Mouse (Mus musculus) myocyte (in vitro differentiated cells): ENCODE results near the gene Ess2.

Experiments
- CEBPB ChIP-seq: IDR thresholded peaks from 2 replicates; pipeline ENCODE4 v1.6.1; 2011; ENCODE audit warnings: mild to moderate bottlenecking, moderate library complexity; ENCODE audit not compliant: poor library complexity, insufficient read depth, severe bottlenecking
- E2F4 ChIP-seq: IDR thresholded peaks from one replicate; pipeline ENCODE4 v1.6.1; 2011; ENCODE audit warnings: mild to moderate bottlenecking, control low read depth, moderate library complexity; ENCODE audit not compliant: insufficient read depth
- MAX ChIP-seq: IDR thresholded peaks from one replicate; pipeline ENCODE4 v1.6.1; 2011; ENCODE audit warnings: low read depth, mild to moderate bottlenecking, control low read depth
- MYOD1 ChIP-seq, 3 experiments: IDR thresholded peaks; one replicate each; pipeline ENCODE4 v1.6.1; 2011; ENCODE audit warnings: control low read depth in 2 of 3, low read depth in 2 of 3, mild to moderate bottlenecking in 2 of 3, moderate library complexity in 1 of 3; ENCODE audit not compliant: insufficient read length in 2 of 3, control insufficient read depth in 1 of 3
- MYOG ChIP-seq, 3 experiments: IDR thresholded peaks; one replicate each; pipeline ENCODE4 v1.6.1; 2011; ENCODE audit warnings: control low read depth in 2 of 3, low read depth in 2 of 3, mild to moderate bottlenecking in 2 of 3; ENCODE audit not compliant: insufficient read length in 2 of 3, control insufficient read depth in 1 of 3, insufficient read depth in 1 of 3
- POLR2A ChIP-seq: IDR thresholded peaks from one replicate; pipeline ENCODE4 v1.6.1; 2011; ENCODE audit warnings: low read depth, mild to moderate bottlenecking, control low read depth, moderate library complexity; ENCODE audit not compliant: insufficient read length
- POLR2AphosphoS2 ChIP-seq: IDR thresholded peaks from one replicate; pipeline ENCODE4 v1.6.1; 2011; ENCODE audit warnings: low read depth, control low read depth; ENCODE audit not compliant: insufficient read length
- REST ChIP-seq: IDR thresholded peaks from one replicate; pipeline ENCODE4 v1.6.1; 2011; ENCODE audit warnings: mild to moderate bottlenecking, control low read depth, moderate library complexity; ENCODE audit not compliant: insufficient read depth, insufficient read length
- TCF12 ChIP-seq: IDR thresholded peaks from one replicate; pipeline ENCODE4 v1.6.1; 2011; ENCODE audit warnings: mild to moderate bottlenecking, control low read depth; ENCODE audit not compliant: poor library complexity, insufficient read depth, severe bottlenecking
- USF1 ChIP-seq: IDR thresholded peaks from one replicate; pipeline ENCODE4 v1.6.1; 2011; ENCODE audit warnings: low read depth, mild to moderate bottlenecking, control low read depth, moderate library complexity

DNA sequence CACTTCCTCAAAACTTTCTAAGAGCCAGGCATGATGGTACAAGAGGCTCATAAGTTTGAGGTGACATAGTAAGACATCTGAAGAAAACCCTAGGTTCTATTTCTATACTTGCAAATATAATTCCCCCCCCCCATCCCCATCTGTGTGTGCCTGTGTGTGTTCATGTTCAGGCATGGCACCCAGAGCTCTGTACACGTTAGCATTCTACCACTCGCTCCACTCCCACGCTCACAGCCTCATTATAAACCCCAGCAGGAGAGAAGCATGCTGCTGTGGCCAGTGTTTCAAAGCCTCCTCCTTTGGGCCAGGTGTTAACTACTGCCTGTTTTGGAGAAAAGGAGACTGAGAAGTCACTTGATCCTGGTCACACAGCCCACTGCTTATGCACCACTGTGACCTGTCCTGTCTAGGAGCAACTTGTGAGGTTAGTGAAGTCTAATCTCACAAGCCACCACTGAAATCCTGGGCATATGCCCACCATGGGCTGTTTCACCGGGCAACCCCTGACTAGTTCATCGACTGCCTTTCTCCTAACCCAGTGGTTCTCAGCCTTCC is 20.8 kb upstream of the Ess2 start:
- TF ChIP-seq POLR2A, result no peak
- TF ChIP-seq REST, result no peak
- no peak for TF ChIP-seq MAX
- TF ChIP-seq E2F4, result no peak
- TF ChIP-seq MYOG (IDR thresholded peaks at IDR 0.05; ENCODE audit: control insufficient read depth in 1 of 3, insufficient read depth in 1 of 3, insufficient read length in 2 of 3, low read depth in 2 of 3), result no peak
- TF ChIP-seq POLR2AphosphoS2, result no peak
- TF ChIP-seq MYOD1 (IDR thresholded peaks at IDR 0.05; ENCODE audit: control insufficient read depth in 1 of 3, insufficient read length in 2 of 3, low read depth in 2 of 3), result no peak
- no peak for TF ChIP-seq USF1
- no peak for TF ChIP-seq TCF12
- no peak for TF ChIP-seq CEBPB
